Mouse (Mus musculus) midbrain, embryonic 13.5 days (tissue): Measurements from ENCODE around the gene Ppp1r14a. TPM values are rescaled to one million over a fixed set of nuclear protein-coding genes. Genes with fewer than 3 reads are reported as not detected.
A peak's percentile ranks its signal among the peaks of the same experiment; 100 is the strongest.

Experiments used
- ATAC-seq: fragments of 200-750 bp; cut with Nextera tagmentation; 2 replicates; pipeline ENCODE4 v1.8.0; 2017; ENCODE audit warnings: mild to moderate bottlenecking, moderate TSS enrichment, moderate library complexity
- H3K27ac ChIP-seq: fragments of 300-500 bp; sonication (generic); 2 replicates; pipeline ENCODE4 v1.5.1; 2015; ENCODE audit warnings: inconsistent platforms, mild to moderate bottlenecking, moderate library complexity
- H3K27me3 ChIP-seq: fragments of 300-500 bp; sonication (generic); 2 replicates; pipeline ENCODE4 v1.6.1; 2015; ENCODE audit warnings: mild to moderate bottlenecking, inconsistent platforms
- H3K36me3 ChIP-seq: fragments of 300-500 bp; sonication (generic); 2 replicates; pipeline ENCODE4 v1.6.1; 2015; ENCODE audit warnings: mild to moderate bottlenecking, inconsistent platforms
- H3K4me1 ChIP-seq: fragments of 300-500 bp; sonication (generic); replicated peaks from 2 replicates; pipeline ENCODE4 v1.6.1; 2015; ENCODE audit warnings: inconsistent platforms
- H3K4me2 ChIP-seq: fragments of 300-500 bp; sonication (generic); replicated peaks from 2 replicates; pipeline ENCODE4 v1.6.1; 2015; ENCODE audit warnings: moderate library complexity, mild to moderate bottlenecking, inconsistent platforms
- H3K4me3 ChIP-seq: fragments of 300-500 bp; sonication (generic); replicated peaks from 2 replicates; pipeline ENCODE4 v1.5.1; 2015; ENCODE audit warnings: mild to moderate bottlenecking, inconsistent platforms
- H3K9ac ChIP-seq: fragments of 300-500 bp; sonication (generic); replicated peaks from 2 replicates; pipeline ENCODE4 v1.6.1; 2015; ENCODE audit warnings: mild to moderate bottlenecking, inconsistent platforms
- H3K9me3 ChIP-seq: fragments of 300-500 bp; sonication (generic); 2 replicates; pipeline ENCODE4 v1.6.1; 2016; ENCODE audit warnings: mild to moderate bottlenecking, inconsistent platforms
- WGBS: fragments of 180-500 bp; shearing (Covaris S2); methylation state at CpG from one replicate; pipeline ENCODE4 v1.1.7; 2015; 5-methylcytosine and 5-hydroxymethylcytosine counted together
- polyA plus RNA-seq: library from polyadenylated mRNA; unstranded; fragments of >200 nt; fragmentation: Nextera tagmentation; extraction: Ambion mirVana; gene quantifications from 2 replicates; pipeline ENCODE4 v1.2.1, GENCODE M21; 2015

The Ppp1r14a gene
- polyA plus RNA-seq, 1 experiment from 2014 or later, result 7.9 TPM

DNA sequence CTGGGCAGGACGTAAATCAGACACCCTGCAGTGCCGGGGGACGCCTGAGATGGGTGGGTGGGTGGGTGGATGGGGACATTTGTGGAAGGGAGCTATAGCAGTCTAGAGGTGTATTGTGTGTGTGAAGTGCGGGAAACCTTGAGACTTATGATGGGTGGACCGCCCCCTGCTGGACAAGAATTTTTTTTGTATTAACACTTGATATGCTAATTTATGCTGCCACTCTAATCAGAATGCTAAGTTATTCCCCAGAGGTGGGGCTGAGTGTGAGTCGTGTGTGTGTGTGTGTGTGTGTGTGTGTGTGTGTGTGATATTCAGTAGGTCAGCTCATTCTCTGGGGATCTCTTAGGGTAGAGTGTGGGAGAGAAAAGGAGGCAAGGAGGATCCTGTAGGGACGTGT lies 17.5 kb downstream of the Ppp1r14a start:
- H3K4me1 ChIP-seq, result peaks cover 77% of the 10 kb centered on the region

GRCm38 (mm10) chr7:29307350-29308104 lies 18.4 kb downstream of the Ppp1r14a start:
- Histone ChIP-seq H3K4me3 (peak overlapping the region; percentile 75), H3K4me2 (peak overlapping the region; percentile 92), H3K4me1 (peaks cover 81% of the 10 kb centered on the region), H3K9me3 (no peaks in the 10 kb centered on the region), H3K9ac (peak overlapping the region; percentile 83), H3K36me3 (peaks cover 27% of the 10 kb centered on the region), H3K27me3 (0 out of 2 replicates have a peak, but pooled peaks cover 5% of the 10 kb centered on the region), H3K27ac (peak overlapping the region; percentile 96)
- ATAC-seq, result peak; percentile 66
- WGBS, result under 1% methylated on average over 42 of the region's 42 CpGs

More for the DNA sequence above, 17.5 kb downstream of the Ppp1r14a start:
- Histone ChIP-seq H3K36me3 (peaks cover 18% of the 10 kb centered on the region), H3K27ac (peak overlapping the region; percentile 96), H3K9ac (peak overlapping the region; percentile 83), H3K9me3 (no peaks in the 10 kb centered on the region), H3K27me3 (0 out of 2 replicates have a peak, but pooled peaks cover 5% of the 10 kb centered on the region), H3K4me2 (peak overlapping the region; percentile 92), H3K4me3 (peak overlapping the region; percentile 75)
- no peak for ATAC-seq
- 18% methylated on average over 7 of the region's 7 CpGs for WGBS

- no peaks in the 10 kb centered on the region for H3K9me3 ChIP-seq
- no peak for ATAC-seq
- peaks cover 37% of the 10 kb centered on the region for H3K36me3 ChIP-seq
- peaks cover 90% of the 10 kb centered on the region for H3K4me1 ChIP-seq
- WGBS, result 2% methylated on average over 35 of the region's 36 CpGs
- peak overlapping the region; percentile 83 for H3K9ac ChIP-seq
- H3K27ac ChIP-seq, result peak overlapping the region; percentile 96
- 0 out of 2 replicates have a peak, but pooled peaks cover 5% of the 10 kb centered on the region for H3K27me3 ChIP-seq
- H3K4me2 ChIP-seq, result peak overlapping the region; percentile 92
- peak overlapping the region; percentile 75 for H3K4me3 ChIP-seq
Observed at GRCm38 (mm10) chr7:29309221-29309721, 20.2 kb downstream of the Ppp1r14a start.

DNA sequence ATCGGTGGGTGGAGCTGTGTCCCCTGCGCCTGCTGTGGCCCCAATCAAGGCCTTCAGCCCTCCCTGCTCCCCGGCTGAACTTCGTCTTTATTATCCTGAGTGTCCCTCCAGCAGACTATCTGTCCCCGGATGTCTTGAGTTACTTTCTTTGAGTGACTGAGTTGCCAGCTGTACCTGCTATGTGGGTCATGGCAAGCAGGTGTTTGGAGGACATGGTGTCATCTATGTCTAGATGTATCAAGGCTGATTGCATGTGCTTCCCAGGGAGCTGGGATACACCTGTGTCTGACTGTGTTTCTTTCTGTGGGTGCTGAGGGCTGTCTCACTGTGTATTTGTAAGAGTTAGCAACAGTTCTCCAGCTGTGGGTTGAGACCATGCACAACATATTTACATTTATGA lies 20.6 kb downstream of the Ppp1r14a start:
- H3K4me1 ChIP-seq, result peaks cover 91% of the 10 kb centered on the region
- H3K27ac ChIP-seq, result peak overlapping the region; percentile 96
- H3K4me3 ChIP-seq, result peak overlapping the region; percentile 75
- peak overlapping the region; percentile 83 for H3K9ac ChIP-seq
- 7% methylated on average over 5 of the region's 5 CpGs for WGBS
- 0 out of 2 replicates have a peak, but pooled peaks cover 5% of the 10 kb centered on the region for H3K27me3 ChIP-seq
- H3K9me3 ChIP-seq, result no peaks in the 10 kb centered on the region
- H3K4me2 ChIP-seq, result peak overlapping the region; percentile 92
- no peak for ATAC-seq
- peaks cover 42% of the 10 kb centered on the region for H3K36me3 ChIP-seq

DNA sequence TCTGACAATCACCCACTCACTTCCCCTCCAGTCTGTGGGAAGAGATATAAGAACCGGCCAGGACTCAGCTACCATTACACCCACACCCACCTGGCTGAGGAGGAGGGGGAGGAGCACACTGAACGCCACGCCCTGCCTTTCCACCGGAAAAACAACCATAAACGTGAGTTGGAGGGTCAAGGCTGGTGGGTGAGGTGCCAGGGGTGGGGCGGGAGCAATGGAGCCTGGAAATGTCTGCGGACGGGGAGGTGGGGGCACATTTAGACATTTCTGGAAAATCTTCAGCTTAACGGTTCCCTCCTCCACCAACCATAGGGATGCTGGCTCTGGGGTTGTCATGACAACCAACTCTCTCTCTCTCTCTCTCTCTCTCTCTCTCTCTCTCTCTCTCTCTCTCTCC lies 23.9 kb downstream of the Ppp1r14a start:
- peak overlapping the region; percentile 44 for H3K9ac ChIP-seq

GRCm38 (mm10) chr7:29313572-29314261 lies 24.6 kb downstream of the Ppp1r14a start:
- H3K36me3 ChIP-seq, result peaks cover 59% of the 10 kb centered on the region
- ATAC-seq, result no peak
- peaks cover 94% of the 10 kb centered on the region for H3K4me1 ChIP-seq
- H3K27ac ChIP-seq, result peak overlapping the region; percentile 99
- H3K4me2 ChIP-seq, result peak overlapping the region; percentile 50
- H3K4me3 ChIP-seq, result peak overlapping the region; percentile 22
- H3K27me3 ChIP-seq, result 0 out of 2 replicates have a peak, but pooled peaks cover 5% of the 10 kb centered on the region
- H3K9me3 ChIP-seq, result no peaks in the 10 kb centered on the region
- WGBS, result 52% methylated on average over 9 of the region's 9 CpGs
- H3K9ac ChIP-seq, result peak overlapping the region; percentile 62

More for the DNA sequence above, 23.9 kb downstream of the Ppp1r14a start:
- peaks cover 59% of the 10 kb centered on the region for H3K36me3 ChIP-seq
- peak overlapping the region; percentile 50 for H3K4me2 ChIP-seq
- H3K27ac ChIP-seq, result peak overlapping the region; percentile 73
- WGBS, result 21% methylated on average over 9 of the region's 9 CpGs
- H3K9me3 ChIP-seq, result no peaks in the 10 kb centered on the region
- 0 out of 2 replicates have a peak, but pooled peaks cover 5% of the 10 kb centered on the region for H3K27me3 ChIP-seq
- peak overlapping the region; percentile 22 for H3K4me3 ChIP-seq
- H3K4me1 ChIP-seq, result peaks cover 94% of the 10 kb centered on the region
- ATAC-seq, result no peak

DNA sequence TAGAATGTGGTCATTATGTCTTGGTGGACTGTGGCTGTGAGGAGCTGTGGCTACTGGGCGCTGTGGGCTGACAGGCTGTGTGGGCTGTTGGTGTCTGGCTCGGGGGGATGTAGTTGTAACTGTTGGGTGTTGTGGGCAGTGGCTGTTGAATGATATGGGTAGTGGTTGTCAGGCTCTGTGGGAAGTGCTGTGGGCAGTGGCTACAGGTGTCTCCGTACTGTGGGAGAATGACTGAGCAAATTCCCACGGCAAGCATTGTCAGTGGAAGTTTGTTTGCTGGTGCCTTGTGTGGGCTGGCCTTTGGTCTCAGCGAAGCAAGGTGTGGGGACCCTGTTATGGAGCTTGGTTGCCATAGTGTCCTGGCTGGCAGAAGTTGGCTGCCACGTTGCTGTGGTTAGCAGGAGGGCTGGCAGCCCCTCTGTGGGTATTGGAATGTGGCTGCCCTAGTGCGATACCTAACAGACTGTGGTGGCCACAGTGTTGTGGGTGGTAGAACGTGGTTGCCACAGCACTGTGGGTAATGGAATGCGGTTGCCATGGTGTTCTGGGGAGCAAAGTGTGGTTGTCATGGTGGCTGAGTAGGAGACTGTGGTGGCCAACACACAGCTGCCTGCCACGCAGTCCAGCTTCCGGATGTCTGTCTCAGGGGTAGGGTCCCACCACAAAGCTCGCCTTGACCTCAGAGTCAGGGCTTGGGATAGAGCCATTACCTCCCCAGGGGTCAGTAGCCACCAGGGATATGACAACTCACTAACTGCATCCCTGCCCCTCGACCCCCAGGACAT lies 25.9 kb downstream of the Ppp1r14a start:
- H3K36me3 ChIP-seq, result peaks cover 56% of the 10 kb centered on the region
- peak; percentile 25 for ATAC-seq
- H3K27me3 ChIP-seq, result no peaks in the 10 kb centered on the region
- peaks cover 94% of the 10 kb centered on the region for H3K4me1 ChIP-seq
- peak overlapping the region; percentile 50 for H3K4me2 ChIP-seq
- no peaks in the 10 kb centered on the region for H3K9me3 ChIP-seq
- 43% methylated on average over 13 of the region's 13 CpGs for WGBS
- peak overlapping the region; percentile 11; the same call in 1 of the 2 replicates for H3K4me3 ChIP-seq
- peak overlapping the region; percentile 99 for H3K27ac ChIP-seq
- H3K9ac ChIP-seq, result peak overlapping the region; percentile 62

DNA sequence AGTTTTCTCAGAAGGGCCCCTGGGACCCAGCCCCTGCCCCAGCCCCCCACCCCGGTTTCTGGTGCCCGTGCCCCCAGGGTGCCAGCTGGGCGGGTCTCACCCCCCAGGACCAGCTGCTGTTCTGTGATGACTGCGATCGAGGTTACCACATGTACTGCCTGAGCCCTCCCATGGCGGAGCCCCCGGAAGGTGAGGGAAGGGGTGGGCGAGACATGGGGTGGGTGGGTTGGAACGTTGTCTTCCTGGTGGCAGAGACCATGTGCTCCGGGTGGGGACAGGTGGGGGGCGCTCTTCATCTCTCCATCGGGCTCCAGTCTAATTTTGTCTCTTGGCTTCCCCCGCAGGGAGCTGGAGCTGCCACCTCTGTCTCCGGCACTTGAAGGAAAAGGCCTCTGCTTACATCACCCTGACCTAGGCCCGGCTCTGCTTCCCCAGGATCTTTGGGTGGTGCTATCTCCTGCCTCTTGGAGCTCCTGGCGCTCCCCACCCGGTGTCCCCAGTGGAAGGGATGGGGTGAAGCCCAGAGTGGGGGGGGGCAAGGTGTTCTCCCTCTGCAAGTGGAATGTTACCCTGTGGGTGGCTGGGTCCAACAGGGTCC lies 27.1 kb downstream of the Ppp1r14a start:
- 60% methylated on average over 17 of the region's 17 CpGs for WGBS
- no peak for ATAC-seq
- peaks cover 91% of the 10 kb centered on the region for H3K4me1 ChIP-seq
- peak overlapping the region; percentile 62 for H3K9ac ChIP-seq
- no peaks in the 10 kb centered on the region for H3K27me3 ChIP-seq
- H3K36me3 ChIP-seq, result peaks cover 45% of the 10 kb centered on the region
- H3K4me3 ChIP-seq, result no peak overlapping the region
- peak overlapping the region; percentile 50 for H3K4me2 ChIP-seq
- no peaks in the 10 kb centered on the region for H3K9me3 ChIP-seq
- peak overlapping the region; percentile 99 for H3K27ac ChIP-seq

DNA sequence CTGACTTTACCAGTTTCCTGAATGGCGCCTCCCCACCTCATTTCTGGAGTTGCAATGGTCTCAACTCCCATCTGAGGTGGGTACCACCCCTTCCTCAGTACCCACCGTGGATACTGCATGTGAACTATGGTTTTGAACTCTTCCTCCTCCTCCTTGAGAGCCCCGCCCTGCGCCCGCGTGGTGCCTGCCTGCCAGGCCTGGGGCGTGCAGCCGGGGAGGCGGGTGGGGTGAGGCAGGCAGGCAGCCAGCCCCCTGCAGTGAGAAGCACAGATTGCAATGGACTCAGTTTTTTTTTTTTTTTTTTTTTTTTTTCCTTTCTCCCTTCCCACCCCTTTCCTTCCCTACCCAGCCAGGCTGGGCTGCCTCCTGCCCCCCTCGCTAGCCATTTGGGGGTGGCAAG lies 27.9 kb downstream of the Ppp1r14a start:
- Histone ChIP-seq H3K9me3 (no peaks in the 10 kb centered on the region), H3K4me2 (peak overlapping the region; percentile 50), H3K4me1 (peaks cover 96% of the 10 kb centered on the region), H3K36me3 (peaks cover 38% of the 10 kb centered on the region), H3K27ac (peak overlapping the region; percentile 99), H3K27me3 (no peaks in the 10 kb centered on the region), H3K9ac (peak overlapping the region; percentile 62), H3K4me3 (0 out of 2 replicates have a peak overlapping the region, but pooled peaks have one; percentile 2)
- WGBS, result 3% methylated on average over 10 of the region's 10 CpGs
- peak; percentile 38 for ATAC-seq

GRCm38 (mm10) chr7:29317558-29317957 lies 28.4 kb downstream of the Ppp1r14a start:
- ATAC-seq, result peak; percentile 71
- Histone ChIP-seq H3K9me3 (no peaks in the 10 kb centered on the region), H3K27ac (peak overlapping the region; percentile 99), H3K4me1 (peaks cover 91% of the 10 kb centered on the region), H3K4me2 (peak overlapping the region; percentile 50), H3K9ac (peak overlapping the region; percentile 62), H3K27me3 (no peaks in the 10 kb centered on the region), H3K4me3 (0 out of 2 replicates have a peak overlapping the region, but pooled peaks have one; percentile 2), H3K36me3 (peaks cover 33% of the 10 kb centered on the region)
- WGBS, result 0% methylated on average over 2 of the region's 2 CpGs
